Mouse (Mus musculus): ENCODE measurements at regions not wholly inside any gene's neighbourhood (a gene's known extent, or its start where the extent isn't known, plus 50 kb on each side); places are given as distances from the start of the nearest gene placed in this dataset.
"Not testable (repeated sequence)": the region's sequence is repeated elsewhere in the genome, so short reads cannot be mapped to it uniquely, and the experiment has no call there.

- no peak for DNase-seq (ENCODE audit: low spot score in 2 of 2)
These were observed 59.0 kb upstream of the Kbtbd8 start for GRCm38 (mm10) chr6:95058017-95058416.

- no peak for DNase-seq (ENCODE audit: low spot score in 2 of 2)
These were observed 60.8 kb upstream of the Kbtbd8 start for GRCm38 (mm10) chr6:95056222-95056621.

GRCm38 (mm10) chr6:95053717-95054382 lies 63.2 kb upstream of the Kbtbd8 start:
- no peak for DNase-seq (ENCODE audit: low spot score in 2 of 2)

- not testable (repeated sequence) for DNase-seq (ENCODE audit: low spot score in 2 of 2)
These were observed 75.7 kb upstream of the Kbtbd8 start for GRCm38 (mm10) chr6:95041351-95041750.

- no peak for DNase-seq (ENCODE audit: low spot score in 2 of 2)
These were observed 92.8 kb upstream of the Kbtbd8 start for GRCm38 (mm10) chr6:95024239-95024638.

- no peak for DNase-seq (ENCODE audit: low spot score in 2 of 2)
These were observed 95.3 kb upstream of the Kbtbd8 start for GRCm38 (mm10) chr6:95021724-95022123.

GRCm38 (mm10) chr6:95017911-95018310 lies 99.1 kb upstream of the Kbtbd8 start:
- DNase-seq (ENCODE audit: low spot score in 2 of 2) = no peak

GRCm38 (mm10) chr6:95017484-95017883 lies 99.6 kb upstream of the Kbtbd8 start:
- no peak for DNase-seq (ENCODE audit: low spot score in 2 of 2)

GRCm38 (mm10) chr6:95013096-95013495 lies 103.9 kb upstream of the Kbtbd8 start:
- DNase-seq (ENCODE audit: low spot score in 2 of 2) = no peak

GRCm38 (mm10) chr6:95006485-95006884 lies 110.6 kb upstream of the Kbtbd8 start:
- no peak for DNase-seq (ENCODE audit: low spot score in 2 of 2)

- DNase-seq (ENCODE audit: low spot score in 2 of 2) = no peak
These were observed 113.3 kb upstream of the Kbtbd8 start for GRCm38 (mm10) chr6:95003716-95004115.

GRCm38 (mm10) chr6:94999562-94999961 lies 117.5 kb upstream of the Kbtbd8 start:
- no peak for DNase-seq (ENCODE audit: low spot score in 2 of 2)

- no peak for DNase-seq (ENCODE audit: low spot score in 2 of 2)
These were observed 118.0 kb upstream of the Kbtbd8 start for GRCm38 (mm10) chr6:94999002-94999401.

GRCm38 (mm10) chr6:94998371-94998770 lies 118.7 kb upstream of the Kbtbd8 start:
- no peak for DNase-seq (ENCODE audit: low spot score in 2 of 2)

- no peak for DNase-seq (ENCODE audit: low spot score in 2 of 2)
These were observed 122.7 kb upstream of the Kbtbd8 start for GRCm38 (mm10) chr6:94994376-94994775.

GRCm38 (mm10) chr6:94987427-94987826 lies 129.6 kb upstream of the Kbtbd8 start:
- no peak for DNase-seq (ENCODE audit: low spot score in 2 of 2)

GRCm38 (mm10) chr6:94986346-94986745 lies 130.7 kb upstream of the Kbtbd8 start:
- no peak for DNase-seq (ENCODE audit: low spot score in 2 of 2)

GRCm38 (mm10) chr6:94984411-94984895 lies 132.6 kb upstream of the Kbtbd8 start:
- no peak for DNase-seq (ENCODE audit: low spot score in 2 of 2)

GRCm38 (mm10) chr6:94968683-94969082 lies 148.4 kb upstream of the Kbtbd8 start:
- DNase-seq (ENCODE audit: low spot score in 2 of 2) = no peak

- no peak for DNase-seq (ENCODE audit: low spot score in 2 of 2)
These were observed 150.1 kb upstream of the Kbtbd8 start for GRCm38 (mm10) chr6:94966962-94967361.

GRCm38 (mm10) chr6:94963204-94963603 lies 153.8 kb upstream of the Kbtbd8 start:
- no peak for DNase-seq (ENCODE audit: low spot score in 2 of 2)

- DNase-seq (ENCODE audit: low spot score in 2 of 2) = no peak
These were observed 154.5 kb upstream of the Kbtbd8 start for GRCm38 (mm10) chr6:94962411-94963087.

- no peak for DNase-seq (ENCODE audit: low spot score in 2 of 2)
These were observed 155.2 kb upstream of the Kbtbd8 start for GRCm38 (mm10) chr6:94961821-94962220.

Data from urinary bladder, postnatal 4 days (tissue).